Mouse (Mus musculus) forebrain, embryonic 11.5 days (tissue): ENCODE results near the gene Ppp1r3c. TPM values are rescaled to one million over a fixed set of nuclear protein-coding genes. Genes with fewer than 3 reads are reported as not detected.
"Not testable (repeated sequence)": the region's sequence is repeated elsewhere in the genome, so short reads cannot be mapped to it uniquely, and the experiment has no call there.

Experiments used
- ATAC-seq: fragments of 200-750 bp; cut with Nextera tagmentation; replicated peaks from 2 replicates; pipeline ENCODE4 v1.8.0; 2017; ENCODE audit warnings: moderate TSS enrichment; ENCODE audit not compliant: low FRiP score
- DNase-seq: peaks from one replicate; pipeline ENCODE4 v3.0.0-alpha.2; 2017; ENCODE audit warnings: low spot score
- H3K27ac ChIP-seq: fragments of 300-500 bp; sonication (generic); 2 replicates; pipeline ENCODE4 v1.5.1; 2014; ENCODE audit warnings: low read depth, low read length
- H3K27me3 ChIP-seq: fragments of 300-500 bp; sonication (generic); 2 replicates; pipeline ENCODE4 v1.6.1; 2014; ENCODE audit warnings: mild to moderate bottlenecking, low read length, mixed read lengths; ENCODE audit not compliant: control insufficient read depth, insufficient read depth
- H3K36me3 ChIP-seq: fragments of 300-500 bp; sonication (generic); 2 replicates; pipeline ENCODE4 v1.6.1; 2014; ENCODE audit warnings: mild to moderate bottlenecking, low read length, moderate library complexity, mixed read lengths; ENCODE audit not compliant: control insufficient read depth, insufficient read depth
- H3K4me1 ChIP-seq: fragments of 300-500 bp; sonication (generic); replicated peaks from 2 replicates; pipeline ENCODE4 v1.6.1; 2014; ENCODE audit warnings: low read length, mixed read lengths; ENCODE audit not compliant: control insufficient read depth, insufficient read depth
- H3K4me2 ChIP-seq: fragments of 300-500 bp; sonication (generic); 2 replicates; pipeline ENCODE4 v1.6.1; 2014; ENCODE audit warnings: low read depth, mild to moderate bottlenecking, low read length, moderate library complexity, mixed read lengths; ENCODE audit not compliant: severe bottlenecking
- H3K4me3 ChIP-seq: fragments of 300-500 bp; sonication (generic); 2 replicates; pipeline ENCODE4 v1.5.1; 2014; ENCODE audit warnings: low read depth, low read length
- H3K9ac ChIP-seq: fragments of 300-500 bp; sonication (generic); 2 replicates; pipeline ENCODE4 v1.6.1; 2014; ENCODE audit warnings: low read length
- H3K9me3 ChIP-seq: fragments of 300-500 bp; sonication (generic); 2 replicates; pipeline ENCODE4 v1.6.1; 2016; ENCODE audit warnings: low read length, mixed read lengths; ENCODE audit not compliant: control insufficient read depth
- WGBS: fragments of 180-500 bp; shearing (Covaris S2); extraction: QIAGEN DNeasy Blood & Tissue Kit; methylation state at CpG from one replicate; pipeline ENCODE4 v1.1.7; 2014; 5-methylcytosine and 5-hydroxymethylcytosine counted together
- polyA plus RNA-seq: library from polyadenylated mRNA; unstranded; fragments of >200 nt; fragmentation: Nextera tagmentation; extraction: Ambion mirVana; gene quantifications from 2 replicates; pipeline ENCODE4 v1.2.1, GENCODE M21; 2014

Ppp1r3c gene
- polyA plus RNA-seq, 1 experiment from 2014 or later: 2.1 TPM

DNA sequence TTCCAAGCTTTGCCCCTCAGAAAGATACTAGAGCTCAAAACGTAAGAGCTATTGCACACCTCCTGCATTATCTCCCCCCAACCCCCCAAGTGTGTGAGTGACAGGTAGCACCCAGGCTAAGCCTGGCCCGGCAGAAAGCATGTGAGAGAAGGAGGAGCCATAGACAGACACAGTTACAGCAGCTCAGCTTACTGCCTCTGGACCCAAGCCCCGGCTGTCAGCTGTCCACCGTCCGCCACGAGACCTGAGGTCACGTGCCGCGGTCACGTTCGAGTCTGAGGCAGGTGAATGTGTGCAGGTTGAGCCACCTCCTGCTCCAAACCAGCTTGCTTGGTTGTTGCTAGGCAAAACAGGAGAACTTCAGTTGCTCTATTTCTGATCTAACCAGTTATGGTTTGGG lies 5.1 kb downstream of the Ppp1r3c start:
- Histone ChIP-seq H3K9me3 (no peaks in the 10 kb centered on the region), H3K4me1 (no peaks in the 10 kb centered on the region), H3K4me2 (no peak overlapping the region), H3K9ac (no peak overlapping the region), H3K27me3 (no peaks in the 10 kb centered on the region), H3K4me3 (no peak overlapping the region), H3K27ac (no peak overlapping the region), H3K36me3 (no peaks in the 10 kb centered on the region)
- no peak for ATAC-seq
- no peak for DNase-seq
- WGBS: 88% methylated on average over 11 of the region's 11 CpGs

DNA sequence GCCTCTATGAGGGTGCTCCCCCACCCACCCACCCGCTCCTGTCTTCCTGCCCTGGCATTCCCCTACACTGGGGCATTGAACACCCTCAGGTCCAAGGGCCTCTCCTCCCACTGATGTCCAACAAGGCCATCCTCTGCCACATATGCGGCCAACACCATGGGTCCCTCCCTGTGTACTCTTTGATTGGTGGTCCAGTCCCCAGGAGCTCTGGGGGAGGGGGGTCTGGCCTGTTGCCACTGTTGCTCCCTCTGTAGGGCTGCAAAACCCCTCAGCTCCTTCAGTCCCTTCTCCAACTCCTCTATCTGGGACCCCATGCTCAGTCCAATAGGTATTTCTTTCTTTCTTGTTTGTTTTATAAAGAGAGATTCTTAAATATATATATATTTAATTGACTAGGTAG lies 6.0 kb downstream of the Ppp1r3c start:
- not testable (repeated sequence) for ATAC-seq, H3K9ac ChIP-seq, H3K4me2 ChIP-seq, H3K9me3 ChIP-seq, H3K4me1 ChIP-seq, H3K4me3 ChIP-seq, H3K27ac ChIP-seq, H3K27me3 ChIP-seq, DNase-seq, H3K36me3 ChIP-seq
- WGBS: 90% methylated on average over 2 of the region's 2 CpGs

DNA sequence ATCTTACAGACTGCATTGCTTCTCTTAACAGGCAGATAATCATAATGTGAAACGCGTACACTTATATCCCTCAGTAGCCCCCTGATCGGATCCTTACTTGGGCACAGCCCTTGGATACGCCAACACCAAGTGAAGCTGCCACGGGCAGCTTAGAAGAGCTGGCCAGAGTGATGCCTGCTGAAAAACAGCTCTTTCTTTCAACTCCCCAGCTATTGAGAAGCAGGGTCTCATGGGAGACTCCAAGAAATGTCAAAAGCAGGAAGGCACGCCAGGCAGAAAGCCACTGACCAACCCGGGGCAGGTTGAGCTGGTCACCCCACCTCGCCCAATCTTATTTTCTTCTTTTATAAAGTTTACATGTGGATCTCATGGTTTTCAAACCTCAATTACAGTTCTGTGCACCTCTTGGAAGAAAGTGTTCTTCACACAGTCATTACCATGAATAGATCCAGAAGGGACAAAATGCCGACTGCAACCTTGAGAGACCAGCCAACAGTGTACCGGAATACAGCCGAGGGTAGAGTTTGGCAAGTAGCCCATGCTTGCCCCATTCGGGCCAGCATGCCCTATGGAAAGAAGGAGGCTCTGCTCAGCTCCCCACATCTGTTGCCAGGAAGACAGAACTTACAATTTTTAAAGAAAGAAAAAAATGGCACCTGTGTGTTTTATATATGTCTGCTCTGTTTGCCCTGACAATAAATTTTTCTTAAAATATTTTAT lies 7.6 kb downstream of the Ppp1r3c start:
- ATAC-seq (no peak), DNase-seq (no peak)
- H3K4me1 ChIP-seq: no peaks in the 10 kb centered on the region
- no peaks in the 10 kb centered on the region for H3K27me3 ChIP-seq
- no peaks in the 10 kb centered on the region for H3K9me3 ChIP-seq
- H3K4me3 ChIP-seq: no peak overlapping the region
- WGBS: 94% methylated on average over 12 of the region's 12 CpGs
- no peak overlapping the region for H3K4me2 ChIP-seq
- no peak overlapping the region for H3K27ac ChIP-seq
- no peak overlapping the region for H3K9ac ChIP-seq
- no peaks in the 10 kb centered on the region for H3K36me3 ChIP-seq

DNA sequence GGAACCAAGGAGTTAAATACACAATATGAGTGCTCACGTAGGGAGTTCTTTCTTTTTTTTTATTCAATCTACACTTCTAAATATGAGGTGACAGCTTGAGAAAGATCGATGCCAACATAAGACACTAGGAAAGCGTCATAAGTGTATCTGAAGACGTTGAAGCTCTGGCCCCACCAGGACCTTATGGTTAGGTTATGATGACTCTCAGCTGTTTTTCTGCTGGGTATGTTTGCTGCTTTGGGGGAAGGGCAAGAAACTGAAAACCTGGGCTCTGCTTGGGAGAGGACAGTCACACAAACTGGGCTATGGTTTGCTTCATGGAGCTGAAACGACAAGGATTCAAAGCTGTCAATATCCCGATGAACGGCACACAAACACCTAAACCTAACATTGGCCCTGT lies 11.5 kb downstream of the Ppp1r3c start:
- Histone ChIP-seq H3K9ac (no peak overlapping the region), H3K4me3 (no peak overlapping the region), H3K4me2 (no peak overlapping the region), H3K27me3 (no peaks in the 10 kb centered on the region), H3K9me3 (no peaks in the 10 kb centered on the region), H3K4me1 (no peaks in the 10 kb centered on the region), H3K27ac (no peak overlapping the region), H3K36me3 (no peaks in the 10 kb centered on the region)
- WGBS: 91% methylated on average over 7 of the region's 7 CpGs
- no peak for DNase-seq
- no peak for ATAC-seq

DNA sequence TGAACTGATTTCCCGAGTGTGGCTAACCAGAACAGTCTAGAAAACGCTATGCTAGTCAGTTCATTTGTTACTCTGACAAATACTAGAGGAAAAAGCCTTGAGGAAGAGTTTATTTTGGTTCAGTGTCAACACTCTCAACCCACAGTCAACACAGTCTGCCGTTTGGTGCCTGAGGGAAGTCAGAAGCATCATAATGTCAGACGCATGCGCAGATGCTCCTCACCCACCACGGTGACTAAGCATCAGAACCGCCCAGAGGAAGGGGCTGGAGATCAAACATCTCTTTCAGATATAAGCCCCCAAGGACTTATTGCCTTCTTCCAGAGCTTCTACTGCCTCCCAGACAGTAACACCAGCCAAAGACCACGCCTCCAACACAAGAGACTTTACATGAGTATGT lies 15.3 kb downstream of the Ppp1r3c start:
- Histone ChIP-seq H3K27ac (no peak overlapping the region), H3K36me3 (no peaks in the 10 kb centered on the region), H3K27me3 (no peaks in the 10 kb centered on the region), H3K9ac (no peak overlapping the region), H3K9me3 (no peaks in the 10 kb centered on the region), H3K4me2 (no peak overlapping the region), H3K4me1 (no peaks in the 10 kb centered on the region), H3K4me3 (no peak overlapping the region)
- DNase-seq (peak; percentile 22), ATAC-seq (no peak)
- WGBS: 89% methylated on average over 8 of the region's 8 CpGs

DNA sequence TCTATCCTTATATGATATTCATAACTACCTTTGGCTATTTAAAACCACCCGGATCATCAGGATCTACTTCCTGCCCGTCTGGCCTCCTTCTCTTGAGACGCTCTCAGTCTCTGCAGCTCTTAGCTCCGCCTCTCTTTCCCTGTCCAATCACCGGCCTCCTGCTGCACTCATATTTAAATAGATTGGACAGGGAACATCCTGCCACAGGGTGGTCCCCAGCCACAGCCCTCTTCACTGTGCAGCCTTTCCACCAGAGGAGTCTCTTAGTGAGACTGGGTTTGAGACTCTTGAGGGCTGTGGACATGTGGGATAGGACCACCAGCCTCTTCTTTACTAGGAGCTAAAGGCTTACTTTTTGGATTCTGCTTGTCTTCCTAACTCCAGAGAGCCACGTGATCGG lies 20.2 kb downstream of the Ppp1r3c start:
- 66% methylated on average over 7 of the region's 7 CpGs for WGBS
- Histone ChIP-seq H3K4me3 (no peak overlapping the region), H3K36me3 (no peaks in the 10 kb centered on the region), H3K9me3 (no peaks in the 10 kb centered on the region), H3K27ac (no peak overlapping the region), H3K27me3 (no peaks in the 10 kb centered on the region), H3K4me2 (no peak overlapping the region), H3K4me1 (no peaks in the 10 kb centered on the region), H3K9ac (no peak overlapping the region)
- DNase-seq: peak; percentile 40
- ATAC-seq: no peak

DNA sequence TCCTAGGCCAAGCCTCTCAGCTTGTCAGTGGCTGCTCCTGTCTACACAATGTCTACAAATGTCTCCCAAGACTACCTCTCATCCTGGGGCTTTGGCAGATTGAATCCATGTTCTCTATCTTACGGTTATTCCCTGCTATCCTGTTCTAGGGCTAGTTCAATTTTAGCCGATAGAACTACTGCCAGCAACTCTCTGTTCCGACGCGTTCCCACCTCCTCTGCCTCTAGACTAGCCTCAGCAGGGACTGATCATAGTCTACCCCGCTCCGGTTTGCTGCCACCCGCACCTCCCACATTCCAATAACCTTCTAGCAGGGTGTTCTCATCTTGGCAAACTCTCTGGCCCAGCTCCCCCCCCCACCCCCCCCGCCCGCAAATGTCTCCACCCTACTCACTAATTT lies 20.9 kb downstream of the Ppp1r3c start:
- Histone ChIP-seq H3K4me2 (no peak overlapping the region), H3K36me3 (no peaks in the 10 kb centered on the region), H3K9me3 (no peaks in the 10 kb centered on the region), H3K4me1 (no peaks in the 10 kb centered on the region), H3K9ac (no peak overlapping the region), H3K4me3 (no peak overlapping the region), H3K27ac (no peak overlapping the region), H3K27me3 (no peaks in the 10 kb centered on the region)
- ATAC-seq (no peak), DNase-seq (peak; percentile 18)
- WGBS: 93% methylated on average over 10 of the region's 10 CpGs

DNA sequence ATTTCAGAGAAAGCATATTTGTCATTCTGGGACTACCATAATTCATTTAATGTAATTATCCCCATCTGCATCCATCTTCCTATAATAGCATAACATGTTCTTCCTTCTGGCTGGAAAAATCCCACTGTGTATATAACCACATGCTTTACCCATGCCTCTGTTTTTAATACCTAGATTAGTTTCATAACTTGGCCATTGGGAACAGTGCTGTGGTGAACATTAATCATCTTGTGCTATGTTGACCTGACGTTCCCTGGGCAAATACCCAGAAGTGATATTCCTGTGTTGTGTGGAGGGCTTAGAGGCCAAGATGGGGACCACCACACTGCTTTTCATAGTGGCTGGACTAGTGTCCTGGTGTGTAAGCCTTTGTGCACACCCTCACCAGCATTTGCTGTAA lies 22.0 kb downstream of the Ppp1r3c start:
- peak; percentile 4 for DNase-seq
- no peak for ATAC-seq
- 94% methylated on average over 1 of the region's 1 CpGs for WGBS

DNA sequence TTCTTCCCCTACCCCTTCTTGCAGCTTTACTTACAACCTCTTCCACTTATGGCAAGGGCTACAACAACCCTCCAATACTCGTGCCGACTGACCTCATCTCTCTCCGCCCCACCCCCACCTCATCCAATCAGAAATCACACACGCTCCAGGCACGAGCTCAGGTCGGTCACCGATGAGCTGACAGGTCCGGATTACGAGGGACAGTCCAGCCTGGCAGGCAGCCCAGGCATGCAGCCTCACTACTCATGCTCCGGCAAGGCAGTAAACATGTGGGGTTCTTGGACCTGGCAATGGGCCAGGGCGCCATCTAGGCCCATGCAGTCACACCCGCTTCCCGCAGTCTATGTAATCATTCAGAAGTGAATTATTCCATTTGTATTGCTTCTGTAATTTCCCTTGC lies 23.4 kb downstream of the Ppp1r3c start:
- 80% methylated on average over 13 of the region's 13 CpGs for WGBS
- Histone ChIP-seq H3K36me3 (no peaks in the 10 kb centered on the region), H3K4me2 (no peak overlapping the region), H3K9ac (no peak overlapping the region), H3K27me3 (no peaks in the 10 kb centered on the region), H3K9me3 (no peaks in the 10 kb centered on the region), H3K4me3 (no peak overlapping the region), H3K4me1 (no peaks in the 10 kb centered on the region), H3K27ac (no peak overlapping the region)
- DNase-seq (peak; percentile 41), ATAC-seq (no peak)

More for the DNA sequence above, 22.0 kb downstream of the Ppp1r3c start:
- H3K27ac ChIP-seq: no peak overlapping the region
- H3K27me3 ChIP-seq: no peaks in the 10 kb centered on the region
- H3K4me2 ChIP-seq: no peak overlapping the region
- H3K9me3 ChIP-seq: no peaks in the 10 kb centered on the region
- H3K4me3 ChIP-seq: no peak overlapping the region
- no peaks in the 10 kb centered on the region for H3K4me1 ChIP-seq
- no peaks in the 10 kb centered on the region for H3K36me3 ChIP-seq
- H3K9ac ChIP-seq: no peak overlapping the region
